Mouse (Mus musculus) induced T-regulatory cell, adult 2 months (primary cell): ENCODE results near the gene Mapkap1.

Experiments used
- DNase-seq: peaks from one replicate; pipeline ENCODE4 v3.0.0-alpha.2; 2012; ENCODE audit warnings: low read depth

Mapkap1 gene

GRCm38 (mm10) chr2:34591721-34592360 is 185.3 kb downstream of the Mapkap1 start:
- no peak for DNase-seq

GRCm38 (mm10) chr2:34592361-34592960 is 185.9 kb downstream of the Mapkap1 start:
- no peak for DNase-seq

GRCm38 (mm10) chr2:34594001-34594400 is 187.4 kb downstream of the Mapkap1 start:
- no peak for DNase-seq

GRCm38 (mm10) chr2:34599606-34600255 is 193.2 kb downstream of the Mapkap1 start:
- DNase-seq, result no peak

- DNase-seq, result no peak
Observed at GRCm38 (mm10) chr2:34600734-34601133, 194.2 kb downstream of the Mapkap1 start.

- no peak for DNase-seq
Observed at GRCm38 (mm10) chr2:34602111-34602541, 195.6 kb downstream of the Mapkap1 start.

- no peak for DNase-seq
Observed at GRCm38 (mm10) chr2:34602896-34603295, 196.3 kb downstream of the Mapkap1 start.

- no peak for DNase-seq
Observed at GRCm38 (mm10) chr2:34603653-34604214, 197.2 kb downstream of the Mapkap1 start.

- DNase-seq, result no peak
Observed at GRCm38 (mm10) chr2:34605040-34605439, 198.5 kb downstream of the Mapkap1 start.

GRCm38 (mm10) chr2:34608917-34609316 is 202.3 kb downstream of the Mapkap1 start:
- DNase-seq, result no peak

- no peak for DNase-seq
Observed at GRCm38 (mm10) chr2:34609516-34609915, 202.9 kb downstream of the Mapkap1 start.

- no peak for DNase-seq
Observed at GRCm38 (mm10) chr2:34620778-34621415, 214.3 kb downstream of the Mapkap1 start.

- DNase-seq, result no peak
Observed at GRCm38 (mm10) chr2:34621485-34621884, 214.9 kb downstream of the Mapkap1 start.

GRCm38 (mm10) chr2:34622518-34622917 is 215.9 kb downstream of the Mapkap1 start:
- DNase-seq, result no peak

- DNase-seq, result no peak
Observed at GRCm38 (mm10) chr2:34623181-34623580, 216.6 kb downstream of the Mapkap1 start.

- no peak for DNase-seq
Observed at GRCm38 (mm10) chr2:34624076-34624475, 217.5 kb downstream of the Mapkap1 start.

- DNase-seq, result no peak
Observed at GRCm38 (mm10) chr2:34627328-34628226, 221.0 kb downstream of the Mapkap1 start.

GRCm38 (mm10) chr2:34628903-34629540 is 222.5 kb downstream of the Mapkap1 start:
- no peak for DNase-seq

GRCm38 (mm10) chr2:34629758-34630157 is 223.2 kb downstream of the Mapkap1 start:
- DNase-seq, result no peak

GRCm38 (mm10) chr2:34630445-34630844 is 223.9 kb downstream of the Mapkap1 start:
- no peak for DNase-seq

GRCm38 (mm10) chr2:34632051-34632450 is 225.5 kb downstream of the Mapkap1 start:
- DNase-seq, result no peak
